Mouse (Mus musculus) brain, embryonic 14.5 days (tissue): ENCODE measurements around the gene Cep128.

Experiments
- CTCF ChIP-seq: fragments of 200-500 bp; IDR thresholded peaks from 2 replicates; pipeline ENCODE4 v1.5.1; 2012; ENCODE audit warnings: inconsistent platforms, mild to moderate bottlenecking, moderate library complexity, borderline replicate concordance; ENCODE audit not compliant: insufficient read depth, insufficient read length; ENCODE audit errors: extremely low read depth
- POLR2A ChIP-seq: fragments of 200-500 bp; IDR thresholded peaks from 2 replicates; pipeline ENCODE4 v1.6.1; 2012; ENCODE audit warnings: mild to moderate bottlenecking, inconsistent platforms, borderline replicate concordance; ENCODE audit not compliant: poor library complexity, insufficient read depth, insufficient read length, severe bottlenecking; ENCODE audit errors: extremely low read depth

DNA sequence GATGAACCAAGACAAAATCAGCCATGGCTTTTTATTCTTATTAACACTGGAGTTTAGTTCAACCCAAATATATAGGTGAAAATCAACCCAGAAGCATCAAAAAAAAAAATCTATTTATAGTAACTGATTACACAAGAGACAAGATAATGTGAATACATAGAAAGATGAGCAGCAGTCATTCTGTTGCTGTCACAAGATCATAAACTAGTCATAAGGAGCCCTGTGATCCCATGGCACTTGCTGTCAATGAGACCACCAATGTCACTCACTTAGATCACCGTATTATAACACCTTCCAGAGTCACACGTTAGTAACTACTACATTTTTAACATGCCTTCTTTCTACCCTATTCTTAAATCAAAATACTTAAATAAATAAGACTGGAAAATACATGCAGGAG lies 118.2 kb downstream of the Cep128 start:
- no peak for TF ChIP-seq CTCF
- TF ChIP-seq POLR2A, result no peak
